Mouse (Mus musculus): ENCODE results near the gene Man1c1. TPM values are rescaled to one million over a fixed set of nuclear protein-coding genes. Genes with fewer than 3 reads are reported as not detected.

The Man1c1 gene
- polyA plus RNA-seq, 1 experiment from 2014 or later: 3.5 TPM

DNA sequence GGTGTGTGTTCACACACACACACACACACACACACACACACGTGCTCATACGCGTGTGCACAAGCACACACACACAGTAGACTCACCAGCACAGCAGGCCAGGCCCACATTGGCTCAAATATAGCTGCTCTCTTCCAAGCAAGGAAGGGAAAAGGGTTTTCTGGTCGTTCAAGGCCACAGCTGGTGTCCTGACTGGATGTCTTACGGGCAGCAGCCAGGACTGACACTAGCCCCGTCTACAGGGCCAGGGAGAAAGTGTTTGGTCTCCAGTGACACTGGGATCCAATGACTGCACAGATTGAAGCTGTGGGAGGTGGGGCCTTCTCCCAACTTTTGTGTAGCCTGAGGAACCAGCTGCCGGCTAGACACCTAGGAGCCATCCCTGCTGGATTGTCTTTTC lies 52.7 kb downstream of the Man1c1 start:
- H3K4me1 ChIP-seq: peaks cover 10% of the 10 kb centered on the region

DNA sequence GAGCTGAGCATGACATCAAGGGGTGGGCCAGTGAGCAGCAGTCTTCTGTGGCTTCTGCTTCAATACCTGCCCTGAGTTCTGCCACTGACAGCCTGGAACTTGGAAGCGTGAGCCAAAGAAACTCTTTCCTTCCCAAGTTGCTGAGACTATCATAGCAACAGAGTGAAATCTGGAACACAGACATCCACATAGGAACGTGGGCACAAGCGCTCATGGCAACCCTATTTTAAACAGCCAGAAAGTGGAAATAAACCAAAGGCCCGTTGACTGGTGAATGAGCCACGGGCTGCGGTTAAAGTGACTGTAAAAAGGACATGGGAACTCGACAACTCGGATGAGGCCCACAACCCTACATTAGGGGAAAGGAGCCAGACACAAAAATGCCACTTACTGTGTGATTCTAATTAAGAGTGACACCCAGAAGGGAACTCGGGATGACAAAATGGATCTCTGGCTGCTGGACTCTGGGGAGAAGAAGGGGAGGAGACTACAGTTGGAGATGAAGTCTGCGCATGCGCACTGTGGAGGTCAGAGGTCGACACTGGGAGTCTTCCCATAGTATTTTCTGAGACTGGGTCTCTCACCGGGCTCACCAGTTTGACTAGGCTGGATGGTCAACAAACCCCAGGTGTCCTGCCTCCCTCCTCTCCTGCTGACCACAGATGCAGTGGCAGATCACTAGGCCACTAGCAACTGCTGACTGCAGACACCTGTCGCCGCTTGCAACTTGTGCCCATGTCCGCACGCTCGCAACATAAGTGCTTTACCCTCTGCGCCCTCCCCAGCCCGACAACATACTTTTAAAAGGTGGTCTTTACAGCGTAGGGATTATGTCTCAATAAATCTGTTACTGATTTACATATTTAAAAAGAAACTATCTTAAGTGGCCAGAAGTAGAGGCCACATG lies 58.8 kb downstream of the Man1c1 start:
- no peak overlapping the region for H3K9ac ChIP-seq
- no peak overlapping the region for H3K27ac ChIP-seq
- 86% methylated on average over 21 of the region's 21 CpGs for WGBS
- no peak overlapping the region for H3K4me3 ChIP-seq
- H3K27me3 ChIP-seq: no peaks in the 10 kb centered on the region
- no peaks in the 10 kb centered on the region for H3K4me1 ChIP-seq
- H3K4me2 ChIP-seq (replicated peaks): no peak overlapping the region
- no peaks in the 10 kb centered on the region for H3K36me3 ChIP-seq
- no peak for ATAC-seq (ENCODE audit: low FRiP score, low read depth)
- H3K9me3 ChIP-seq: no peaks in the 10 kb centered on the region

More for the DNA sequence above, 52.7 kb downstream of the Man1c1 start:
- no peak overlapping the region for H3K4me2 ChIP-seq (replicated peaks)
- H3K9me3 ChIP-seq: no peaks in the 10 kb centered on the region
- no peaks in the 10 kb centered on the region for H3K36me3 ChIP-seq
- H3K9ac ChIP-seq: no peak overlapping the region
- ATAC-seq (ENCODE audit: low FRiP score, low read depth): no peak
- H3K4me3 ChIP-seq: no peak overlapping the region
- H3K27ac ChIP-seq: no peak overlapping the region
- WGBS: 61% methylated on average over 7 of the region's 7 CpGs
- no peaks in the 10 kb centered on the region for H3K27me3 ChIP-seq

DNA sequence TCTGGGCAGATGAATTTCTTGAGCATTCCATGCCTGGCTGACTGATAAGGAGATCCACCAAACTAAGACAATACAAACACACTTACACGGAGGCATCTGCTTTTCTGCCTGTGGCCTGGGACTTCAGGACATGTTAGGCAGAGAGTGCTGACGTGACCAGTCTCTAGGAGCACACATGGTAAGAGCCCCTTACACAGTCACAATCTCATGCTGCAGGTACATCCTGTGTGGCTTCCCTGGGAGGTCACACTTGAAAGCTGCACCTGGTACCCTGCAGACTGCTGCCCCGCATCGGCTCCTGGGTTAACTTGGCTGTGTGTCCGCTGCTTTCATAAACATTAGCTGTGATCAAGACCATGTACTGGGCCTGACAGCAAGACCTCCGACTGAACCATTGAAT lies 59.7 kb downstream of the Man1c1 start:
- H3K4me2 ChIP-seq (replicated peaks): no peak overlapping the region
- no peak for ATAC-seq (ENCODE audit: low FRiP score, low read depth)
- no peak overlapping the region for H3K27ac ChIP-seq
- H3K9ac ChIP-seq: no peak overlapping the region
- H3K4me1 ChIP-seq: no peaks in the 10 kb centered on the region
- no peaks in the 10 kb centered on the region for H3K36me3 ChIP-seq
- H3K27me3 ChIP-seq: no peaks in the 10 kb centered on the region
- WGBS: 83% methylated on average over 6 of the region's 6 CpGs
- no peak overlapping the region for H3K4me3 ChIP-seq
- no peaks in the 10 kb centered on the region for H3K9me3 ChIP-seq

- Histone ChIP-seq H3K27ac (no peak overlapping the region), H3K4me2 (replicated peaks) (no peak overlapping the region), H3K4me1 (no peaks in the 10 kb centered on the region), H3K27me3 (no peaks in the 10 kb centered on the region), H3K9ac (no peak overlapping the region), H3K9me3 (peaks cover 4% of the 10 kb centered on the region; the same call in 1 of the 2 replicates), H3K4me3 (no peak overlapping the region), H3K36me3 (no peaks in the 10 kb centered on the region)
- no peak for ATAC-seq (ENCODE audit: low FRiP score, low read depth)
- WGBS: 82% methylated on average over 30 of the region's 30 CpGs
Measured at GRCm38 (mm10) chr4:134641711-134642516, 62.2 kb downstream of the Man1c1 start.

DNA sequence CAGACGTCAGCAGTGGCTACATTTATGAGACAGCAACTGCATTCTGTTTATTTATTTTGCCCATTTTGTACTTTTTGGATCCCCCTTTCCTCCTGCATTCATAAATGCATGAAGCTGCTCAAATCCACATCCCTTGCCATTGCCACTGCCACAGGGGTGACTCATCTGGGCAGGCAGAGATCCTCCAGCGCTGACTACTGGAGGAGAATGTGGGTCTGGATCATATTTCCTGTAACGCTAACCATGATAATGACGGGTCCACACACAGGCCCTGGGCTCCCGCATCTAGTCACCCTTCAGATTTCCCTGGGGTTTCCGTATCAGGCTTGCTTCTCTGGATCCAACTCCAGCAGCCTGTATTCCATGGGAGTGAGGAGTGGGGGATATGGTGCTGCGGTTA lies 64.8 kb downstream of the Man1c1 start:
- WGBS: 68% methylated on average over 7 of the region's 7 CpGs
- Histone ChIP-seq H3K27me3 (no peaks in the 10 kb centered on the region), H3K4me2 (replicated peaks) (no peak overlapping the region), H3K4me1 (no peaks in the 10 kb centered on the region), H3K27ac (no peak overlapping the region), H3K9me3 (peaks cover 4% of the 10 kb centered on the region; the same call in 1 of the 2 replicates), H3K36me3 (no peaks in the 10 kb centered on the region), H3K9ac (no peak overlapping the region), H3K4me3 (no peak overlapping the region)
- no peak for ATAC-seq (ENCODE audit: low FRiP score, low read depth)

DNA sequence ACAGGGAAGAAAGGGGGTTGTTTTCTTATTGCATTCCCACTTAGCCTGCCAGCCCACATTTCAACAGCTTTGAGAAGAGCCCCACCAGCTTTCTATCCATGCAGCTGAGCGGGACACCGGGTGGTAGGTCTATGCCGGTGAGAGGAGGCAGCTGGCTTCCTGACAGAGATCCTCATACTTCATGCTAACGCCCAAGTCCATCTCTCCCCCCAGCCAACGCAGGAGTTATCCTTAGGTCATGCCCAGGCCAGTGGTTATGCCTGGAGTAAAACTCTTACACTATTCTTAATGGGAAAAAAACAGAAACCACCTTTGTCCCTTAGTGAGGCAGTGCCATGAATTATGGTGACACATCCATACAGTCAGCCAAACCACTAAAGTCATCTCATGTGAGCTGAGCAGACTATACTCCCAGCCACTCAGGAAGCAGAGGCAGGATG lies 66.0 kb downstream of the Man1c1 start:
- Histone ChIP-seq H3K9ac (no peak overlapping the region), H3K4me3 (no peak overlapping the region), H3K27ac (no peak overlapping the region), H3K9me3 (peaks cover 4% of the 10 kb centered on the region; the same call in 1 of the 2 replicates), H3K27me3 (no peaks in the 10 kb centered on the region), H3K36me3 (no peaks in the 10 kb centered on the region), H3K4me1 (peaks cover 8% of the 10 kb centered on the region), H3K4me2 (replicated peaks) (no peak overlapping the region)
- WGBS: 71% methylated on average over 5 of the region's 5 CpGs
- no peak for ATAC-seq (ENCODE audit: low FRiP score, low read depth)

- Histone ChIP-seq H3K36me3 (no peaks in the 10 kb centered on the region), H3K9me3 (peaks cover 4% of the 10 kb centered on the region; the same call in 1 of the 2 replicates), H3K27me3 (no peaks in the 10 kb centered on the region), H3K27ac (no peak overlapping the region), H3K4me2 (replicated peaks) (no peak overlapping the region), H3K4me3 (no peak overlapping the region), H3K9ac (no peak overlapping the region), H3K4me1 (peaks cover 25% of the 10 kb centered on the region)
- ATAC-seq (ENCODE audit: low FRiP score, low read depth): no peak
- 51% methylated on average over 8 of the region's 8 CpGs for WGBS
Measured at GRCm38 (mm10) chr4:134636406-134636805, 67.7 kb downstream of the Man1c1 start.

DNA sequence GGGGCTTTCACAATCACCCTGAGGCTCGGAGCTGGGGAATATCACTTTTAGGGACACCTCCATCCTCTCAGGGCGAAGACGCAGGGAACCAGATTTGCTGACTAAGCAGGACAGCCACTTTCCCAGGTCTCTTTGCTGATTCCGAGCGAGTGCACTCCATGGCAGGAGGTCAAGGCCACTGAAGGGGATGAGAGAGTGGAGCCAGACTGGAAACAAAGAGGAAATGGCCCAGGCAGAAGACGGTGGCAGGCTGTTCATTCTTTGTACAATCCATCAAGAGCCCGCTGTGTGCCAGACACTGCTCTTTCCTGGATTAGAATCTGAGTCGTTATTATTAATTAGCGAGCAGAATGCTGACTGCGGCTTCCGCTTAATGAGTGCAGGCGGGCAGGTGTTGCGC lies 70.1 kb downstream of the Man1c1 start:
- H3K36me3 ChIP-seq: no peaks in the 10 kb centered on the region
- ATAC-seq (ENCODE audit: low FRiP score, low read depth): no peak
- no peak overlapping the region for H3K9ac ChIP-seq
- no peak overlapping the region for H3K4me3 ChIP-seq
- 53% methylated on average over 13 of the region's 13 CpGs for WGBS
- no peaks in the 10 kb centered on the region for H3K27me3 ChIP-seq
- no peak overlapping the region for H3K27ac ChIP-seq
- H3K9me3 ChIP-seq: peaks cover 7% of the 10 kb centered on the region; the same call in 1 of the 2 replicates
- H3K4me1 ChIP-seq: peaks cover 26% of the 10 kb centered on the region
- no peak overlapping the region for H3K4me2 ChIP-seq (replicated peaks)

GRCm38 (mm10) chr4:134632131-134632711 lies 71.9 kb downstream of the Man1c1 start:
- Histone ChIP-seq H3K9me3 (0 out of 2 replicates have a peak, but pooled peaks cover 3% of the 10 kb centered on the region), H3K4me1 (peaks cover 30% of the 10 kb centered on the region), H3K4me3 (no peak overlapping the region), H3K27me3 (no peaks in the 10 kb centered on the region), H3K4me2 (replicated peaks) (no peak overlapping the region), H3K27ac (0 out of 2 replicates have a peak overlapping the region, but pooled peaks have one; percentile 17), H3K36me3 (no peaks in the 10 kb centered on the region), H3K9ac (no peak overlapping the region)
- WGBS: 38% methylated on average over 13 of the region's 13 CpGs
- no peak for ATAC-seq (ENCODE audit: low FRiP score, low read depth)

DNA sequence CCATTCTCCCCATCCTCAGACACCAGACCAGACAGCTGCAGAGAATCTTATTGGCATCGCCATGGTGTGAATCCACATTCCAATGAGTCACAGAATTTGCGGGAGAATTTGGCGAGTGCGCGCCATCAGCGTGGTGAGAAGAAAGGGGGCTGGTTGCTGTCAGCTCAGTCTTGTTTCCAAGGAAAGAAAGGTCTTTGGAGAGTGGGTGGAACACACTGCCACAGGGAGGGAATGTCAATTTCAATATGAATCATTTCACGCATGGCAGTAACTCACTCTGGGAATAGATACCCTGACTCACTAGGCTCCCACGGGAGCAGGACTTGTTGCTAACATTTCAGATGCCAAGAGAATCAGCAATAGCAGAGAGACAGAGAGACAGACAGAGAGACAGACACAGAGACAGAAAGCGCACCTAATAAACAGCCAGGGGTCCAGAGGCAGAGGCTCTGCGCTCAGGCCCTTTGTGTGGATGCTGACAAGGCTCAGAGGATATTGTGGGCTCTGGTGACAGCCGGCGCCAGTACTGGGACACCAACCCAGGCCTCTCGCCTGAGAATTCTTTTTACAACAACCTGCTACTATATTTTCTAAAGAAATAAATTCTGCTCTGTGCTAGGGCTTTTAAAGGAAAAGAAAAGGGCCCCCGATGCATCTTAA lies 72.5 kb downstream of the Man1c1 start:
- no peak for ATAC-seq (ENCODE audit: low FRiP score, low read depth)
- no peaks in the 10 kb centered on the region for H3K36me3 ChIP-seq
- 0 out of 2 replicates have a peak overlapping the region, but pooled peaks have one; percentile 10 for H3K27ac ChIP-seq
- H3K4me3 ChIP-seq: no peak overlapping the region
- 0 out of 2 replicates have a peak, but pooled peaks cover 3% of the 10 kb centered on the region for H3K9me3 ChIP-seq
- peaks cover 33% of the 10 kb centered on the region for H3K4me1 ChIP-seq
- no peaks in the 10 kb centered on the region for H3K27me3 ChIP-seq
- H3K9ac ChIP-seq: no peak overlapping the region
- no peak overlapping the region for H3K4me2 ChIP-seq (replicated peaks)
- 72% methylated on average over 14 of the region's 14 CpGs for WGBS

GRCm38 (mm10) chr4:134628575-134629384 lies 75.3 kb downstream of the Man1c1 start:
- 78% methylated on average over 10 of the region's 10 CpGs for WGBS
- Histone ChIP-seq H3K4me3 (no peak overlapping the region), H3K9me3 (0 out of 2 replicates have a peak, but pooled peaks cover 3% of the 10 kb centered on the region), H3K4me2 (replicated peaks) (no peak overlapping the region), H3K27me3 (no peaks in the 10 kb centered on the region), H3K27ac (no peak overlapping the region), H3K4me1 (peaks cover 44% of the 10 kb centered on the region), H3K36me3 (no peaks in the 10 kb centered on the region), H3K9ac (no peak overlapping the region)
- ATAC-seq (ENCODE audit: low FRiP score, low read depth): no peak
